Mouse (Mus musculus) liver, embryonic 11.5 days (tissue): ENCODE data around the gene Psmb8. TPM values are rescaled to one million over a fixed set of nuclear protein-coding genes. Genes with fewer than 3 reads are reported as not detected.
A peak's percentile ranks its signal among the peaks of the same experiment; 100 is the strongest.
"Not testable (repeated sequence)": the region's sequence is repeated elsewhere in the genome, so short reads cannot be mapped to it uniquely, and the experiment has no call there.

Source experiments
- ATAC-seq: fragments of 200-750 bp; cut with Nextera tagmentation; replicated peaks from 2 replicates; pipeline ENCODE4 v1.8.0; 2017; ENCODE audit warnings: moderate number of reproducible peaks, mild to moderate bottlenecking, moderate TSS enrichment, moderate library complexity; ENCODE audit not compliant: low FRiP score
- DNase-seq: peaks from one replicate; pipeline ENCODE4 v3.0.0-alpha.2; 2017; ENCODE audit warnings: low spot score
- H3K27ac ChIP-seq: fragments of 300-500 bp; sonication (generic); 2 replicates; pipeline ENCODE4 v1.5.1; 2014; ENCODE audit warnings: mild to moderate bottlenecking, low read depth, low read length, control low read depth
- H3K27me3 ChIP-seq: fragments of 300-500 bp; sonication (generic); replicated peaks from 2 replicates; pipeline ENCODE4 v1.6.1; 2014; ENCODE audit warnings: low read length, mixed read lengths; ENCODE audit not compliant: control insufficient read depth, insufficient read depth
- H3K36me3 ChIP-seq: fragments of 300-500 bp; sonication (generic); 2 replicates; pipeline ENCODE4 v1.6.1; 2014; ENCODE audit warnings: mild to moderate bottlenecking, low read length, moderate library complexity, mixed read lengths; ENCODE audit not compliant: control insufficient read depth, insufficient read depth
- H3K4me1 ChIP-seq: fragments of 300-500 bp; sonication (generic); replicated peaks from 2 replicates; pipeline ENCODE4 v1.6.1; 2014; ENCODE audit warnings: low read length, mixed read lengths; ENCODE audit not compliant: control insufficient read depth, insufficient read depth
- H3K4me2 ChIP-seq: fragments of 300-500 bp; sonication (generic); 2 replicates; pipeline ENCODE4 v1.6.1; 2014; ENCODE audit warnings: mild to moderate bottlenecking, control low read depth, moderate library complexity
- H3K4me3 ChIP-seq: fragments of 300-500 bp; sonication (generic); 2 replicates; pipeline ENCODE4 v1.5.1; 2014; ENCODE audit warnings: low read depth, low read length, control low read depth
- H3K9ac ChIP-seq: fragments of 300-500 bp; sonication (generic); 2 replicates; pipeline ENCODE4 v1.6.1; 2014; ENCODE audit warnings: low read depth, low read length, control low read depth
- H3K9me3 ChIP-seq: fragments of 300-500 bp; sonication (generic); 2 replicates; pipeline ENCODE4 v1.6.1; 2016; ENCODE audit warnings: low read length, inconsistent platforms, mixed read lengths; ENCODE audit not compliant: control insufficient read depth
- WGBS: fragments of 180-500 bp; shearing (Covaris S2); extraction: QIAGEN DNeasy Blood & Tissue Kit; methylation state at CpG from one replicate; pipeline ENCODE4 v1.1.7; 2014; 5-methylcytosine and 5-hydroxymethylcytosine counted together
- polyA plus RNA-seq: library from polyadenylated mRNA; unstranded; fragments of >200 nt; fragmentation: Nextera tagmentation; extraction: Ambion mirVana; gene quantifications from 2 replicates; pipeline ENCODE4 v1.2.1, GENCODE M21; 2014

Psmb8 gene
- polyA plus RNA-seq, 1 experiment from 2014 or later, result 10.3 TPM

DNA sequence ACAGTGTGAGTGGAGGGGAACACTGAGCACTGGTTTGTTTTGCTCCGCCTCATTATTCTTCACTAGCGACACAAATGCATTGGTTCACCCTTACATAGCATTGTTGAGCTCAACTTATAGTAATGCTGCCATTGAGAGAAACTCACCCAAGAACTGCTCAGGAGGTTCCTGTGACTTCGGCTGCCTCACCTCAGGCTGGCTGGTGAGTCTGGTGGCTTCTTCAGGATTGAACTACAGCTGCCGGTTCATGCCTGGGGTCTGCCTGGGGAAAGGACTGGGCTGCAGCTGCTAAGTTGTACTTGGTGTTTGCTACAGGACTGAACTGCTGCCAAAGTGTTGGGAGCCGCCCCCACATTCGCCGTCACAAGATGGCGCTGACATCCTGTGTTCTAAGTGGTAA is 27.9 kb downstream of the Psmb8 start:
- Histone ChIP-seq H3K27ac (no peak overlapping the region), H3K9me3 (peaks cover 3% of the 10 kb centered on the region; the same call in 1 of the 2 replicates), H3K4me3 (no peak overlapping the region), H3K4me1 (no peaks in the 10 kb centered on the region), H3K36me3 (no peaks in the 10 kb centered on the region), H3K27me3 (no peaks in the 10 kb centered on the region), H3K9ac (no peak overlapping the region), H3K4me2 (no peak overlapping the region)
- 92% methylated on average over 8 of the region's 8 CpGs for WGBS
- ATAC-seq, result no peak
- no peak for DNase-seq

DNA sequence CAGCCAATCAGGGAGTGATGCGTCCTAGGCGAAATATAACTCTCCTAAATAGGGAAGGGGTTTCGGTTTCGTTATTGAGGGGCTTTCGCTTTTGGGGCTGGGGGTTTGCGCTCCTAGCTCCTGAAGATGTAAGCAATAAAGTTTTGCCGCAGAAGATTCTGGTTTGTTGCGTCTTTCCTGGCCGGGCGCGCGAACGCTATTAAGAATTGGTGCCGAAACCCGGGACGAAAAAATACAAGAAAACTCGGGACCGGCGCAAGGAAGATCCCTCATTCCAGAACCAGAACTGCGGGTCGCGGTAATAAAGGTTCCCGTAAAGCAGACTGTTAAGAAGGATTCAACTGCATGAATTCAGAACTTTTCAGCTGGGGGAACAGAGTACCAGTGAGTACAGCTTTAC is 28.4 kb downstream of the Psmb8 start:
- not testable (repeated sequence) for H3K9ac ChIP-seq, H3K4me1 ChIP-seq, H3K36me3 ChIP-seq, H3K27me3 ChIP-seq, H3K4me3 ChIP-seq, H3K4me2 ChIP-seq, H3K27ac ChIP-seq, H3K9me3 ChIP-seq, ATAC-seq, DNase-seq
- 97% methylated on average over 13 of the region's 23 CpGs for WGBS

DNA sequence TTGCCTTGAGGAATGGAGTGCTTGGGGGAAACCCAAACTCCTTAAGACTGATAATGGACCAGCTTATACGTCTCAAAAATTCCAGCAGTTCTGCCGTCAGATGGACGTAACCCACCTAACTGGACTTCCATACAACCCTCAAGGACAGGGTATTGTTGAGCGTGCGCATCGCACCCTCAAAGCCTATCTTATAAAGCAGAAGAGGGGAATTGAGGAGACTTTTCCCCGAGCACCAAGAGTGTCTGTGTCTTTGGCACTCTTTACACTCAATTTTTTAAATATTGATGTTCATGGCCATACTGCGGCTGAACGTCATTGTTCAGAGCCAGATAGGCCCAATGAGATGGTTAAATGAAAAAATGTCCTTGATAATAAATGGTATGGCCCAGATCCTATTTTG is 33.5 kb downstream of the Psmb8 start:
- H3K4me1 ChIP-seq, H3K27ac ChIP-seq, H3K9me3 ChIP-seq, ATAC-seq, DNase-seq, H3K27me3 ChIP-seq, H3K4me3 ChIP-seq, H3K36me3 ChIP-seq, H3K4me2 ChIP-seq, H3K9ac ChIP-seq: not testable (repeated sequence)
- WGBS, result 88% methylated on average over 6 of the region's 9 CpGs

DNA sequence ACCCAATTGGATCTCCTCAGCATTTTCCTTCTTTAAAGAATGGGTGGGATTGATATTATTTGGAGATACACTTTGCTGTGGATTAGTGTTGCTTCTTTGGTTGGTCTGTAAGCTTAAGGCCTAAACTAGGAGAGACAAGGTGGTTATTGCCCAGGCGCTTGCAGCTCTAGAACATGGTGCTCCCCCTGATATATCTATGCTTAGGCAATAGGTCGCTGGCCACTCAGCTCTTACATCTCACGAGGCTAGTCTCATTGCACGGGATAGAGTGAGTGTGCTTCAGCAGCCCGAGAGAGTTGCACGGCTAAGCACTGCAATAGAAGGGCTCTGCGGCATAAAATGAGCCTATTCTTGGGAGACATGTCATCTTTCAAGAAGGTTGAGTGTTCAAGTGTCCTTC is 34.5 kb downstream of the Psmb8 start:
- DNase-seq, H3K4me3 ChIP-seq: not testable (repeated sequence)
- 89% methylated on average over 6 of the region's 7 CpGs for WGBS

DNA sequence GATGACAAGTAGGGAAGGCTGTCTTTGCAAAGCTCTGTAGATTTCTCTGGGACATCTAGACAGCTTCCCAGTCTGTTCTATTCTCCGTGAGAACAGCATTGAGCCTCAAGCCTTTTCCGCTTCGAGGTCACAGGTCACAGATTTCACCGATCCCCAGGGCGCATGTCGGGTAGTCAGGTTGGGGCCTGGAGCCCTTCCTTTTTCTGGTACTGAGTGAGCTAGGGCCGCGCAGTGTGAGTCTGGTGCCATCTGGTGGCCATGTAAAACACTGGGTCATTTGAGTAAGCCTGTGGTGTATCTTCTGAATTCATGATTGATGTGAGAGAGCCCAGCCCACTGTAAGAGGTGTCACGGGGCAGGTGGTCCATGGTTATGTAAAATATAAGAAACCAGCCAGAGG is 37.4 kb downstream of the Psmb8 start:
- no peak overlapping the region for H3K4me3 ChIP-seq
- H3K4me2 ChIP-seq, result no peak overlapping the region
- ATAC-seq (no peak), DNase-seq (peak; percentile 48)
- no peaks in the 10 kb centered on the region for H3K4me1 ChIP-seq
- no peaks in the 10 kb centered on the region for H3K9me3 ChIP-seq
- WGBS, result 44% methylated on average over 9 of the region's 9 CpGs
- H3K9ac ChIP-seq, result no peak overlapping the region
- H3K36me3 ChIP-seq, result no peaks in the 10 kb centered on the region
- H3K27me3 ChIP-seq, result no peaks in the 10 kb centered on the region
- H3K27ac ChIP-seq, result no peak overlapping the region

More for the DNA sequence above, 34.5 kb downstream of the Psmb8 start:
- not testable (repeated sequence) for H3K36me3 ChIP-seq, H3K9me3 ChIP-seq, H3K4me1 ChIP-seq, H3K4me2 ChIP-seq, H3K9ac ChIP-seq, ATAC-seq, H3K27me3 ChIP-seq, H3K27ac ChIP-seq

DNA sequence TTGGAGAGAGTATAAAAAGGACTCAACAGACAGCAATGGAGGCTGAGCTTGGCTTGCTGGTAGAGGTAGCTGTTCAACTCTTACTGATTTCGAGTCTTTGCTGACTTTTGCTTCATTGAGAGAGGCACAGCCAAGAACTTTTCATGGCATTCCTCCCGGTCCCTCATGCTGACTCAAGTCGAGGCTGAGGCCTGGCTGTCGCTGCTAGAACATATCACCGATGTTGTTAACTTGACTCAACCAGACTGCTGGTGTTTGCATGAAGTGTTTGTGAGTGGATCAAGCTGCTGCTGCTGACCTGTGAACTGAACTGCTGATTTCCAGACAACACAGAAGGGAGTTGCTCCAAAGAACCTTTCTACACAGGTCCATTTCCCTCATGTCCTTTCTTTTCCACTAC is 39.2 kb downstream of the Psmb8 start:
- Histone ChIP-seq H3K27me3 (no peaks in the 10 kb centered on the region), H3K4me1 (no peaks in the 10 kb centered on the region), H3K27ac (no peak overlapping the region), H3K9me3 (no peaks in the 10 kb centered on the region), H3K4me2 (no peak overlapping the region), H3K4me3 (no peak overlapping the region), H3K9ac (no peak overlapping the region), H3K36me3 (no peaks in the 10 kb centered on the region)
- no peak for ATAC-seq
- DNase-seq, result no peak
- WGBS, result 73% methylated on average over 5 of the region's 5 CpGs

DNA sequence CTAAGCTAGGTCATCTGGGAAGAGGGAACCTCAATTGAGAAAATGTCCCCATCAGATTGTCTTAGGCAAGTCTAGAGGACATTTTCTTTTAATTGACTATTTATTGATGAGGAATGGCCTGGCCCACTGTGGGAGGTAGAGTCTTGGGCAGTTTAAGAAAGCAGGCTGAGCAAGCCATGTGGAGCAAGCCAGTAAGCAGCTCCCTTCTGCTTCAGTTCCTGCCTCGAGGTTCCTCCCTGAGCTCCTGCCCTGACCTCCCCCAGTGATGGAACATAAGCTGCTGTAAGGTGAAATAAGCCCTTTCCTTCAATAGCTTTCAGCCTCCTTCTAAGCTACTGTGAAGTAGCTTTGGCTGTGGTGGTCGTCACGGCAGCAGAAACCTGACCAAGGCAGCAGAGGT is 40.2 kb downstream of the Psmb8 start:
- no peaks in the 10 kb centered on the region for H3K27me3 ChIP-seq
- 80% methylated on average over 3 of the region's 3 CpGs for WGBS
- no peaks in the 10 kb centered on the region for H3K36me3 ChIP-seq
- no peak overlapping the region for H3K4me2 ChIP-seq
- no peak overlapping the region for H3K4me3 ChIP-seq
- H3K4me1 ChIP-seq, result no peaks in the 10 kb centered on the region
- H3K9ac ChIP-seq, result no peak overlapping the region
- DNase-seq (no peak), ATAC-seq (no peak)
- no peaks in the 10 kb centered on the region for H3K9me3 ChIP-seq
- no peak overlapping the region for H3K27ac ChIP-seq

DNA sequence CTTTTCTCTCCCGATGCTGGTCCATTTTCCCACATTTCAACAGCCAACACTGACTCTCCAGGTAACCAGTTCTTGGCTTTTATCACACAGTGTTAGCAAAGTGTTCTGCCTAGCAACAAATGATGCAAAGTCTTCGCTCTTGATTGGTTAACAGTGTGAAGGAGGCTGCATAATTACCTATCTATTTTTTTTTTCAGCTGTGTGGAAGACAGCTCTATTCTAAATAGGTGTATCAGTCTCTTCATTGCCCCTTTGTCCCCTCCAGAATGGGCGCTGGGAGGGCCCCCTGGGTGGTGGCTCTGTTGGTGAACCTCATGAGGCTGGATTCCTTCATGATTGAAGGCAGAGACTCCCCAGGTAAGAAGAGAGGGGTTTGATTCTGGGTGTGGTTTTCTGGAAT is 41.2 kb downstream of the Psmb8 start, which contains the start of gene H2-Ob:
Gene H2-Ob, plus strand, starts transcription at position 198 of the 400 bp plus-strand sequence.
- H3K27ac ChIP-seq, result no peak within 1 kb of the TSS
- no peaks in the 10 kb centered on the region for H3K4me1 ChIP-seq
- ATAC-seq (no peak), DNase-seq (no peak)
- no peaks in the 10 kb centered on the region for H3K27me3 ChIP-seq
- H3K4me3 ChIP-seq, result no peak within 1 kb of the TSS
- H3K4me2 ChIP-seq, result no peak within 1 kb of the TSS
- H3K9me3 ChIP-seq, result no peaks in the 10 kb centered on the region
- H3K9ac ChIP-seq, result no peak within 1 kb of the TSS
- WGBS, result 54% methylated on average over 3 of the region's 3 CpGs
- no peaks in the 10 kb centered on the region for H3K36me3 ChIP-seq

DNA sequence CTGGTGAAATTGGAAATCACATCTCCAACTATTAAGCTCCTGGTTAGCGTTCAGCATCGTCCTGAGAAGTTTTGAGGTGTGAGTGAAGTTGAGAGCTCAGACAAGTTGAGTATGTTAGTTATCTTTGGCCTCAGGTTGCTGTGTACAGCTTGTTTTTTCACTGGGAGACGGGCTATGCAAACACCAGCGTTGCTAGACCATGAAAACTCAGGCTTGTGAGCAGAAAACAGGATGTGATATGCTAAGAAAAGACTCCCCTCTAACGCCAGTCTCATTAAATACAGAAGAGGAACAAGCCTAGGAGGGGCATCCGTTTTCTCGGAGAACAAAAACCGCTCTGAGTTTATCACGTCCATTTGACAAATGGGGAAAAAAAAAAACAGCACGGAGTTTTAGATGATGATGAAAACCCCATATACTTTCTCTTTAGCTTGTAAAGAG is 42.1 kb downstream of the Psmb8 start:
- ATAC-seq, result no peak
- no peaks in the 10 kb centered on the region for H3K36me3 ChIP-seq
- H3K27ac ChIP-seq, result no peak overlapping the region
- no peak overlapping the region for H3K4me2 ChIP-seq
- H3K9ac ChIP-seq, result no peak overlapping the region
- no peaks in the 10 kb centered on the region for H3K4me1 ChIP-seq
- H3K4me3 ChIP-seq, result no peak overlapping the region
- H3K27me3 ChIP-seq, result no peaks in the 10 kb centered on the region
- WGBS, result 46% methylated on average over 10 of the region's 10 CpGs
- H3K9me3 ChIP-seq, result no peaks in the 10 kb centered on the region
- DNase-seq, result no peak
